Mouse (Mus musculus): ENCODE data around the gene Vezf1. TPM values are rescaled to one million over a fixed set of nuclear protein-coding genes. Genes with fewer than 3 reads are reported as not detected.
A peak's percentile ranks its signal among the peaks of the same experiment; 100 is the strongest.

Gene Vezf1
- total RNA-seq, 2 experiments from 2014 or later: 24.8 to 27.7 TPM

- no peak for DNase-seq (ENCODE audit: low spot score in 2 of 2)
These were observed 29.1 kb downstream of the Vezf1 start for GRCm38 (mm10) chr11:88097173-88097572.

GRCm38 (mm10) chr11:88098021-88098729 lies 30.1 kb downstream of the Vezf1 start, which contains the start of gene Cuedc1:
Cuedc1 (plus strand) TSS chr11:88098058.
- no peak for DNase-seq (ENCODE audit: low spot score in 2 of 2)

- peak; percentile 72 to 74 for DNase-seq (ENCODE audit: low spot score in 2 of 2)
These were observed 30.9 kb downstream of the Vezf1 start for GRCm38 (mm10) chr11:88098787-88099598.

GRCm38 (mm10) chr11:88099599-88100023 lies 31.5 kb downstream of the Vezf1 start:
- peak; percentile 40 to 45 for DNase-seq (ENCODE audit: low spot score in 2 of 2)

- DNase-seq (ENCODE audit: low spot score in 2 of 2): no peak
These were observed 32.1 kb downstream of the Vezf1 start for GRCm38 (mm10) chr11:88100170-88100569.

GRCm38 (mm10) chr11:88103214-88103941 lies 35.3 kb downstream of the Vezf1 start:
- DNase-seq (ENCODE audit: low spot score in 2 of 2): no peak

- DNase-seq (ENCODE audit: low spot score in 2 of 2): no peak
These were observed 37.6 kb downstream of the Vezf1 start for GRCm38 (mm10) chr11:88105494-88106291.

- DNase-seq (ENCODE audit: low spot score in 2 of 2): no peak
These were observed 38.1 kb downstream of the Vezf1 start for GRCm38 (mm10) chr11:88106292-88106554.

GRCm38 (mm10) chr11:88107365-88107764 lies 39.3 kb downstream of the Vezf1 start:
- no peak for DNase-seq (ENCODE audit: low spot score in 2 of 2)

- DNase-seq (ENCODE audit: low spot score in 2 of 2): no peak
These were observed 42.0 kb downstream of the Vezf1 start for GRCm38 (mm10) chr11:88110031-88110594.

- DNase-seq (ENCODE audit: low spot score in 2 of 2): no peak
These were observed 44.0 kb downstream of the Vezf1 start for GRCm38 (mm10) chr11:88112078-88112477.

- DNase-seq (ENCODE audit: low spot score in 2 of 2): no peak
These were observed 44.7 kb downstream of the Vezf1 start for GRCm38 (mm10) chr11:88112677-88113333.

- DNase-seq (ENCODE audit: low spot score in 2 of 2): peak in 1 of 2 experiments; percentile 41
These were observed 45.6 kb downstream of the Vezf1 start for GRCm38 (mm10) chr11:88113543-88114271.

- no peak for DNase-seq (ENCODE audit: low spot score in 2 of 2)
These were observed 46.8 kb downstream of the Vezf1 start for GRCm38 (mm10) chr11:88114871-88115301.

- no peak for DNase-seq (ENCODE audit: low spot score in 2 of 2)
These were observed 48.5 kb downstream of the Vezf1 start for GRCm38 (mm10) chr11:88116568-88116967.

- DNase-seq (ENCODE audit: low spot score in 2 of 2): no peak
These were observed 49.4 kb downstream of the Vezf1 start for GRCm38 (mm10) chr11:88117356-88118090.

- no peak for DNase-seq (ENCODE audit: low spot score in 2 of 2)
These were observed 50.0 kb downstream of the Vezf1 start for GRCm38 (mm10) chr11:88118091-88118440.

- DNase-seq (ENCODE audit: low spot score in 2 of 2): peak; percentile 67 to 83
These were observed 51.0 kb downstream of the Vezf1 start for GRCm38 (mm10) chr11:88118817-88119642.

Data from layer of hippocampus, postnatal 14 days (tissue).